In genomic region chr16:25979037-25979436, GRCm38 (mm10) we compare ENCODE assay signal across 18 mouse cellular contexts.
"Had no signal": no experiment of that assay in that cellular context is flagged by ENCODE, and none has a peak within 500 bp of the region (broad histone marks: within the 10 kb centered on the region; RNA-seq: fewer than 3 reads in every experiment).

No protein-coding gene starts in this region.

- H3K27ac ChIP-seq: midbrain, embryonic 10.5 days; midbrain, embryonic 12.5 days; neural tube, embryonic 13.5 days; neural tube, embryonic 15.5 days had no signal

- ATAC-seq: midbrain, embryonic 16.5 days had no signal

- H3K9ac ChIP-seq: lung, embryonic 14.5 days; midbrain, embryonic 12.5 days; neural tube, embryonic 13.5 days; neural tube, embryonic 15.5 days had no signal

- H3K36me3 ChIP-seq: midbrain, embryonic 10.5 days; midbrain, embryonic 12.5 days; neural tube, embryonic 13.5 days; neural tube, embryonic 15.5 days had no signal

- DNase-seq: lung, embryonic 14.5 days; lung, postnatal 10 days; lung, postnatal 4 days; midbrain, embryonic 14.5 days; retina, postnatal 1 day; right cerebral cortex, adult 18-20 months; right cerebral cortex, postnatal 25 days; right cerebral cortex, postnatal 4 days; spleen, adult 18-20 months; thymus, adult 18-20 months; thymus, postnatal 14 days; thymus, postnatal 36 days had no signal

- H3K4me1 ChIP-seq: midbrain, embryonic 10.5 days; midbrain, embryonic 12.5 days; neural tube, embryonic 13.5 days; neural tube, embryonic 15.5 days had no signal

- H3K27me3 ChIP-seq: midbrain, embryonic 12.5 days; neural tube, embryonic 13.5 days; neural tube, embryonic 15.5 days had no signal

- H3K4me2 ChIP-seq: lung, embryonic 14.5 days; midbrain, embryonic 12.5 days; neural tube, embryonic 13.5 days; neural tube, embryonic 15.5 days had no signal

- H3K9me3 ChIP-seq: midbrain, embryonic 10.5 days; midbrain, embryonic 12.5 days; neural tube, embryonic 13.5 days; neural tube, embryonic 15.5 days had no signal

- H3K4me3 ChIP-seq: midbrain, embryonic 10.5 days; midbrain, embryonic 12.5 days; myocyte; neural tube, embryonic 13.5 days; neural tube, embryonic 15.5 days had no signal
